Mouse (Mus musculus): ENCODE results near the gene 2810004N23Rik. TPM values are rescaled to one million over a fixed set of nuclear protein-coding genes. Genes with fewer than 3 reads are reported as not detected.

The 2810004N23Rik gene
- total RNA-seq, 2 experiments from 2014 or later: 32.1 to 33.6 TPM

DNA sequence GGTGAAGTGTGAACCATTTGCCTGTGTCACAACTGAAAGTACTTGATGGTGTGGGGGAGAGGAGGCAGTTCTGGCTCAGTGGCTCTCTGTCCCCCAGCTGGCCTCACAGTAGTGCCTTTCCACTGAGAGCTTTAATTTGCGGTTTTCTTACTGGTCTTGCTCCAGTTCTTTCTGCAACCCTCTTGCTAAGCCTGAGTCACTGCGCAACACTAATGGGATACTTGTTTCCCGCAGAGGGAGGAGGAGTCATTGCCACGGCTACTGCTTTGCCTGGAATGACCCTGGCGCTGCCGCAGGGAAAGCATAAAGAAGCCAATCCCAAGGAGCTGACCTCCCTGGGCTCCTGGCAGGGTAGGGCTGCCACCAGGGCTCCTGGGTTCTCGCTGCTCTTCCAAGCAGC lies 36.3 kb downstream of the 2810004N23Rik start:
- DNase-seq (ENCODE audit: low spot score): peak; percentile 50

DNA sequence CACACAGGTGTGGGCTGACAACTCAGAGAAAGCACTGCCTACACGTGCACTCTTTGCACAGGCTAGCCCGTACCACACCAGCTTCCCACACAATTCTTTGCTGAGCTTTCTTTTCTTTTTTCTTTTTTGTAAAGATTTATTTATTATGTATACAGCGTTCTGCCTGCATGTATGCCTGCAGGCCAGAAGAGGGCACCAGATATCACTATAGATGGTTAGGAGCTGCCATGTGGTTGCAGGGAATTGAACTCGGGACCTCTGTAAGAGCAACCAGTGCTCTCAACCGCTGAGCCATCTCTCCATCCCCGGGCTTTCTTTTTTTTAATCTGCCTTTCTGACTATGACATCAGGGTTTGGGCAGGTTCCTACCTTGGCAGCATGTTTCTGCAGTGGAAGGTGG lies 39.4 kb downstream of the 2810004N23Rik start:
- no peak for DNase-seq (ENCODE audit: low spot score)

DNA sequence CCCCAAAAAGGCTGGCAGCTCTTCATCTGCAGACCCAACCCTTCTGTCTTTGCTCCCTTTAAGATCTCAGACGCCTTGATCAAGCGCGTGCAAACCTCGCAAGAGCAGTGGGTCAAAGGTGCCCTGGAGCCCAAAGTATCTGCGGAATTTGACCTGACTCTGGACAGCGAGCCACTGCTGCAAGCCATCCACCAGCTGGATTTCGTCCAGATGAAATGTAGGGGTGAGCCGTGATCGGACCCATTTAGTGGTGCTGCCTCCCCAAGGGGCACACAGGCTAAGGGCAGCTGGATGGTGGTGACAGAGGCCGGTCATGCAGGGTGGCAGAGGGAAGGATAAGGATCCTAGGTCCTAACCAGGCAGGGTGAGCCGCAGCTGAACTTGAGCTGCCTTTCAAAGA lies 42.8 kb downstream of the 2810004N23Rik start:
- DNase-seq (ENCODE audit: low spot score): no peak

DNA sequence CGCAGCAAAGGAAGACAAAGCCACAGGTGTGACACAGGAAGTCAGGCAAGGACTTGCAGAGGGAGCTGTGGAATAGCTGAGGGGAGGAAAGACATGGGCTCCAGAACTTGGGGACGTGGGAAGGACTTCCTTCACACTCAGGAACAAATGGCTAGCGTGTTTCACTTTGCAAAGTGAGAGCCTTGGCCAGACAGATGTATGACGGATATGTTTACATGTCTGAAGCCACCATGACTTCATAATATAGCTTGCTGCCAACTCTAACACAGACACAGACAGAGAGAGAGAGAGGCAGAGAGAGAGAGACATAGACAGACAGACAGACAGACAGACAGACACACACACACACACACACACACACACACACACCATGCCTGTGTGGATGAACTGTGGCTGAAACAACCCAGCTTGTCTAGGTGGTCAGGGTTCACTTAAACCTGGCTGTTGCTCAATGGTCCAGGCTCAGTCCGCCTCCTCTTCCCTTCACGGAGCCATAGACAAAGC lies 43.3 kb downstream of the 2810004N23Rik start:
- DNase-seq (ENCODE audit: low spot score): no peak

DNA sequence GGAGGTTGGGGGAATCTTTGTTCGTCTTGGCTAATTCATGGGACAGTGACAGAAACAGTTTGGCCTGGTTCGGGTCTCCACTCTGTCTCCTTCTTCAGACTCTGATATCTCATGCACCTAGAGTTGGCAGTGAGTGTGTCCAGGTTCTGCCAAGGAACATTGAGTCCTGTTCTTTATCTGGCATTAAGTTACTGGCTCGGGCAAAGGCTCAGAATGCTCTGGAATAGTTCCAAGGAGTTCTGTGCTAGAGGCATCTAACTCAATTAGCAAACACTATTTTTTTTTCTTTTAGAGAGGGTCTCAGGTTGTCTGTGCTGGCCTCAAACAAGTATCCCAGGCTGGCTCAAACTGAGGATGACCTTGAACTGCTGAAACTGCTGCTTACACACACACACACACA lies 45.6 kb downstream of the 2810004N23Rik start:
- DNase-seq (ENCODE audit: low spot score): peak; percentile 82

DNA sequence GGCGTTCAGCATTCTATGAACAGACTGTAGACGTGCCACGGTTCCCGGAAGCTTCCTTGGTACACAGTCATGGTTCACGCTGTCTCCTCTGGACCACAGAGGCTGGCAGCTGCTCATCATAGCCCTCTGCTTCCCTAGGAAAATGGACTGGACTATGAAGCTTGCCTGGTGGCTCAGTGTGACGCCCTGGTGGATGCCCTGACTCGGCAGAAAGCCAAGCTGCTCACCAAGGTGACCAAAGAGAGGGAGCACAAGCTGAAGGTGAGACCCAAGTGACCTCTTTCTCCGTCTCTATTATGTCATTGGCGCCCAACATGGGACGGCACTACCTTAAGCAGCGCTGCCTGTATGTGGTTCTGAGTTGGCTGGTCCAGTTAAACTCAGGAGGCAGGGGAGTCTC lies 46.1 kb downstream of the 2810004N23Rik start:
- DNase-seq (ENCODE audit: low spot score): no peak

DNA sequence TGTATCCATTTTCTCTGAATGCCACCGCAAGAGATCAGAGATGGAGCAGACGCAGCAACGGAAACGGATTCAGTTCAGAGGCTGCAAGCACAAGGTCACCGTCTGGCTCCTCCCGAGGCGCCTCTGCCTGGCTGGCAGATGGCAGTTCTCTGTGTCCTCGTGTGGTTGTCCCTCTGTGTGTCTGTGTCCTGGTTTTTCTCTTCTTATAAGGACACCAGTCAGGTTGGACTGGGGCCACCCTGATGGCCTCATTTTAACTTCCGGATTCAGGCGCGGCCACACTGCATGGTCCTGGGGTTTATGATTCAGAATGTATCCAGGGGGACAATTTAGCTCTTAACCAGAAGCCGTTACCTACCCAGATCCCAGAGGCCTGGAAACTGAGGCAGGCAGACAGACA lies 47.0 kb downstream of the 2810004N23Rik start:
- DNase-seq (ENCODE audit: low spot score): no peak

DNA sequence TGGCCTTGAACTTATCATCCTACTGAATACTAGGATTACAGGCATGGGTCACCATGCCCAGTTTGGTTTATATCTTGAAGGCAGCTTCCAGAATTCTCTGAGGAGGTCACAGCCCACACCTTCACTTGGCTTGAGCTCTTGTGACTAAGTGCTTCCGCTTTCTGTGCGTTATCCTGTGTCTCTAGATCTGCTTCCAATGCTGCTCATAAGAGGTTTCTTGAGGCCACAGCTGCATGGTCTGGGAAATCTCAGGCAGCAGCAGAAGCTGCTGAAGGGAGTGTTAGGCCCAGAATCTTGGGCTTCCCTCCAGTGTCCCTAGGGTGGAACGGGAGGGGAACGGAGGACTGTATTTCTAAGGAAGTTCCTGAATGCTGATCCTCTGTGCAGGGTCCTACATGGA lies 49.6 kb downstream of the 2810004N23Rik start:
- no peak for DNase-seq (ENCODE audit: low spot score)

DNA sequence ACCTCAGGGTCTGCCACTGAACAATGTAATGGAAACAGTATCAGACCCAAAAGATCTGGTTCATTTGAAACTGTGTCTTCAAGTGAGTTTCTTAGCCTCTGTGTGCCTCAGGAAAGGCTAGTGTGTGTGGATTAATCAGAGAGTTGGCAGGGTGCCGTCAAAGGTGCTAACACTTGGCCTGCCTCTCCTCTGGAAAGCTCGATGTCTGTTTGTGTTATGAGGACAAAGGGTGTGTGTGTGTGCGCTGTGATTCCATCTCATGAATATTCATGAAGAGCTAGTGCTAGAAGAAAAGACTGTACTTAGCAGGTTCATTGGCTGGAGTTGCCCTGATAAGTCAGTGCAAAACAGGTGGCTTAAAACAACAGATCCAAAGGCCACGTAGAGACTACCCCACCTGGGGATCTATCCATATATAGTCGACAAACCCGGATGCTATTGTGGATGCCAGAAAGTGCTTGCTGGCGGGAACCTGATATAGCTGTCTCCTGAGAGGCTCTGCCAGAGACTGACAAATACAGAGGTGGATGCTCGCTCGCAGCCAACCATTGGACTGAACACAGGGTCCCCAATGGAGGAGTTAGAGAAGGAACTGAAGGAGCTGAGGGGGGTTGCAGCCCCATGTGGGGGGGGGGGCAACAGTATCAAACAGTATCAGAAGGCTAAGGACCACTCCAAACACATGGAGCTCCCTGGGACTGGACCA lies 52.1 kb downstream of the 2810004N23Rik start:
- DNase-seq (ENCODE audit: low spot score): no peak

DNA sequence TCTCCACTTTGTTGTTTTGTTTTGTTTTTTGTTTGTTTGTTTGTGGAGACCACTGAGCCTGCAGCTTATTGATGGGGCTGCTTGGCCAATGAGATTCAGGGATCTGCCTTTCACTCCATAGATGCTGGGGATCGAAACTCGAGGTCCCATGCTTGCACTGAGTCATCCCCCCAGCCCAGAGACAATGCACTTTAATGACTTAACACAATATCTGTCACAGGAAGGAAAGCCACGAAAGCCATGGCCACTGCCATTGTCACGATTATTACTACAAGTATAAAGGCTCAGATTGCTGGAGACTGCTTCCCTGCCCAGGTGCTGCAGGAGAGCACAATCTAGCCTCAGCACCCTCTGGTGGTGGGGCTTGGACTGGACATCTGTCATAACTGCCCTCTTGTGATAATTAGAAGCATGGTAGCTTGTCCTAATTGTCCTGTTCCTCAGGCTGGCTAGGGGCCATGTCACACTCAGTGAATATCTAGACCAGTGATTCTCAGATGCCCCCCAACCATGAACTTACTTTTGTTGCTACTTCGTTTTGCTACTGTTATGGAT lies 52.8 kb downstream of the 2810004N23Rik start:
- no peak for DNase-seq (ENCODE audit: low spot score)

DNA sequence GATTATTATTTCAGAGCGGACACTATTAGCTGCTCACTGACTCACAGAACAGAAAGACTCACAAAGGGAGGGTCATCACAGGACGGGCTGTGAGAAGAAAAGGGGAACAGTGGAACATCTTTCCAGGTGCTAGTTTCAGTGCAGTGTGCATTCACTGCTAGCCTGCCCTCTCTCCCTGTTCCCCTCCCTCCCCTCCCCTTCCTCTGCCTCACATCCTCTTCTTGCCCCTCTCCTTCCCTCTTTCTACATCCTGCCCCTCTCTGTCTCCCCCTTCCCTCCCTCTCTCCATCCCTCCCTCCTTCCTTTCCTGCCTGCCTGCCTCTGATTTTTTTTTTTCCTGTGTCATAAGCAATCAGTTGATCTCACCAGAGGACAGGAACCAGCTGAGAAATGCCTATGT lies 53.5 kb downstream of the 2810004N23Rik start:
- no peak for DNase-seq (ENCODE audit: low spot score)

DNA sequence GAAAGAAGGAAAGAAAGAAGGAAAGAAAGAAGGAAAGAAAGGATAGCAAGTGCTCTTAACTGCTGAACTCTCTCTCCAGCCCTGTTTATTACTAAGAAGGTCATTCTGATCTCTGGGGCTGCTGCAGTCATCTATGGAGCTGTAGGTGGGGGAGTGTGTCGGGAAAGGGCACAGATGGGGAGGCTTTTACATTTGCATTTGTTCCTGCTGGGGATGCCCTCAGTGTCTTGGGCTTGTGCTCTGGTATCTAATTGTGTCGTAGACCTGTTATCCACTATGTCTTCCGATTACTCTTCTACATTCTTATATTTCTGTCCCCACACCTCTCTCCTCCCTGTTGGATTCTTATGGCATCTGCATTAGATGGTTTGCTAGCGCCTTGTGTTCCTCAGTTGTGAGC lies 56.9 kb downstream of the 2810004N23Rik start:
- no peak for DNase-seq (ENCODE audit: low spot score)

DNA sequence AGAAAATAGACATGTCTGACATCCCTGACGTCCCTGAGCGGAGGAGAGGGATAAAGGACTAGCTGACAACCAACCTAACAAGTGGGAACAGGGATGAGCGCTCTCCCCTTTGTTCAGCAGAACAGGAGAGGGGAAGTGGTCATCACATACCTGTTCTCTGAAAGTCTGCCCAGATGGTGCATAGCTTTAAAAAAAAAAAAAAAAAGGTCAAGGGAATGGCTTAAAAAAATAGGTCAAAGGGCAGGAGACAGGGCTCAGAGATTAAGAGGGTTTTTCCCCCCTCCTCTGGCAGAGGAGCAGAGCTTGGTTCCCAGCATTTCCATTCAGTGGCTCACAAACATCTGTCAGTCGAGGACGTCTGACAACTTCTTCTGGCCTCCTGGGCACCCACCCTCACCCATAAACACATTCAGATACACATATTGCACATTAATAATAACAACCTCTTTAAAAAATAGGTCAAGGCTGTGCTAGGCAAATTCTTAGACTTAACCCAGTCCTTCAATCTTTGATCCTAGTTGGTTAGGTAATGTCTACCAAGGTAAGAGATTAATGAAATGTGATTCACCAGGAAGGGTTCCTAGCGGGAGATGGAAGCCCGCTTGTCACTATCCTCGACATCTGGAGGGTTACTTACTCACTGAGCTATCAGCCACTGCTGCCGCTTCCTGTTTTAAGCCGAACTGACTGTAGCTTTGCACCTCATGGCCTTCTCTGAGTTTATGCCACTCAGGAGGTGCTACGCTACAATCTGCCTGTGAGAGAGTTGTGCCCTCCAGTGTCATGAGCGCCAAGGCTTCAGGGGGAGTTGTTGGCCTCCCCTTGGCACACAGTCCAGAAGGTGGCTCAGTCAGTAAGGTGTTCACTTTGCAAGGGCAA lies 58.9 kb downstream of the 2810004N23Rik start:
- no peak for DNase-seq (ENCODE audit: low spot score)

DNA sequence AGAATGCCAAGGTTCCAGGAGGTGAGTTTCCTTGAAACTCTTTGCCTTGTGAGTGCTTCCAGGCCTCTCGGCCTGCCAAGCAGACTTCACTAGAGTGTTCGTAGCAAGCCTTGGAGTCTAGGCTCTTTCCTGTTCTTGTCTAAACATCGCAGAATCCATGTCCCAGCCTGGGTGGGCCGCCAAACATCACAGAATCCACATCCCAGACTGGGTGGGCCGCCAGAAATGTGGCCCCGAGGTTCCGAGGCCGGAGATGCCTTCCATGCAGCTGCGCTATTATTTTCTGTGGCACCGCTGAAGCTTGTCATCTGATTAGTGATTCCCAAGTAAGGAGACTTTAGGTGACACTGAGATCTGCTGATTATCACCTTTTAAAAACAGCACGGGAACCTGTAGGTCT lies 62.4 kb downstream of the 2810004N23Rik start:
- DNase-seq (ENCODE audit: low spot score): no peak

DNA sequence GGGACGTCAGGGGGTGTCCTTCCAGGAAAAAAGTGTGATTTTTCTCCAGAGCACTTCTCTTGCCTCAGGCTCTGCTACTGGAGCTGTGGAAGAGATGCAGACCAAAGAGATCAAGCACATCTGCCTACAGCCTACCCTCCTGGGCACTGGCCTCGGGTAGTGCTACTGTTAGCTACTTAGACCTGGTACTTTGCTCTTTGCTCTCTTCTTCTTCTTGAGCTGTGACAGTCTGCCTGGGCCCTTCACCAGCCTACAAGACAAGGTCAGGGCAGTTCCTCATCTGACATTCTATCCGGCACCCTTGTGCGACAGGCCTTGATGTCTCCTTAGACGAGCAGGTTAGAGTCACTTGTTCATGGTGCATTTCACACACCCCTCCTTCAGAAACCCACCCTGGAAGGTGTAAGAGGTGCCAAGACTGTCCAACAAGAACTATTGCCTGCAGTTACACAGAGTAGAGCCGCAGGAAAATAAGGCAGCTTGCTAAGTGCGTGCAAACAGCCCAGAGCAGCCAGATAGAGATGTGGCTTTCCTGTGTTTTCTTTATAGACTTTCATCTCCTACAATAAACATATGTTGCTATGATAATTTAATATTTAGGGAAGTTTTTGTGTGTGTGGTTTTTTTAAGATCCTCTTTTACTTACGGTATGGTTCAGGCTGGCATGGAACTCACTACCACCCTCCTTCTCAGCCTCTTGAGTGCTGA lies 67.0 kb downstream of the 2810004N23Rik start:
- DNase-seq (ENCODE audit: low spot score): no peak

DNA sequence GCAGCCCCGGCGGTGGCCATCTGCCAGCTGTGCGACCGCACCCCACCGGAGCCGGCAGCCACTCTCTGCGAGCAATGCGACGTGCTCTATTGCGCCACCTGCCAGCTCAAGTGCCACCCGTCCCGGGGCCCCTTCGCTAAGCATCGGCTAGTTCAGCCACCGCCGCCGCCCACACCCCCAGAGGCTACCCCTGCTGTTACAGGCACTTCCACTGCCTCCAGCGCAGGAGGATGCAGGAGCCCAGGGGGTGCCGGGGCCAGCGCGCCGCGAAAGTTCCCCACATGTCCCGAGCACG lies 68.5 kb downstream of the 2810004N23Rik start:
- DNase-seq (ENCODE audit: low spot score): no peak

DNA sequence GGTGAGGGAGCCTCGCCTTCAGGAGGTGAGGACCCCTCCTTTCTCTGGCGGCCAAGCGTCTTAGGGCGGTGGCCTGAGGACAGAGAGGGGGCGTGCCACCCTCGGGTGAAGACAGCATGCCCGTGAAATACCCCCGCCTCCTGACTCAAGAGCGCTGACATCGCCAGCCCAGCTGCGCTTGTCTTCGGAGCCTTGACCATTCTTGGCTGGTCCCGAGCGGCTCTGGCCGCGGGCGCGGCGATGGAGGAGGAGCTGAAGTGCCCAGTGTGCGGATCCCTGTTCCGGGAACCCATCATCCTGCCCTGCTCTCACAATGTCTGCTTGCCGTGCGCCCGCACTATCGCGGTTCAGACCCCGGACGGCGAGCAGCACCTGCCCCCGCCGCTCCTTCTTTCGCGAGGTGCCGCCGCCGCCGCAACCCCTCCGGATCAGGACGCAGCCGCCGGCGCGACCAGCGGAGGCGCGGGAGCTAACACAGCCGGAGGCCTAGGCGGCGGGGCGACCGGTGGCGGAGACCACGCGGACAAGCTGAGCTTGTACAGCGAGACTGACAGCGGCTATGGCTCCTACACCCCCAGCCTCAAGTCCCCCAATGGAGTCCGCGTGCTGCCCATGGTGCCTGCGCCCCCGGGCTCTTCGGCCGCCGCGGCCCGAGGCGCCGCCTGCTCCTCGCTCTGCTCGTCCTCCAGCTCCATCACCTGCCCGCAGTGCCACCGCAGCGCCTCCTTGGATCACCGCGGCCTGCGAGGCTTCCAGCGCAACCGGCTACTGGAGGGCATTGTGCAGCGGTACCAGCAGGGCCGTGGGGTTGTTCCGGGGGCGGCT lies 69.0 kb downstream of the 2810004N23Rik start:
- no peak for DNase-seq (ENCODE audit: low spot score)

DNA sequence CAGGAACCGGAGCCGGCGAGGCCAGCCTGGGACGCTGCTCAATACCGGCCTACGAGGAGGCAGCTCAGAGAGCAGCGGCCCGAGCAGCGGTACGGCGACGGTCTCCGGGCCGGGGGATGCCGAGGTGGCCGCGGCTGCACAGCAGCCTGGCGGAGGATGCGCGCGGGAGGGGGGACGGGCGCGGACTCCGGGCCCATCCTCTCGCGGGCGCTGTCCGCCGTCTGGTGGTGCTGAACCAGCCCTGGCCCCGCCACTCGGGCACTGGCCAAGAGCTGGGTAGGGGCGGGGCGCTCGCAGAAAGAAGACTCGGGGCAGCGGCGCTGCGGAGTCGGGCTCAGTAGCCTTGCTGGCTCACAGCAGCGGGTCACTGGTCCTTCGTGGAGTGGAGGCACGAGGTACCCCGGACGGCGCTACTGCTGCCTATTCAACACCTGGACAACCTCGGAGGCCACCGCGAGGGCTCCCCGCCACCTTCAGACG lies 69.7 kb downstream of the 2810004N23Rik start:
- peak; percentile 88 for DNase-seq (ENCODE audit: low spot score)

DNA sequence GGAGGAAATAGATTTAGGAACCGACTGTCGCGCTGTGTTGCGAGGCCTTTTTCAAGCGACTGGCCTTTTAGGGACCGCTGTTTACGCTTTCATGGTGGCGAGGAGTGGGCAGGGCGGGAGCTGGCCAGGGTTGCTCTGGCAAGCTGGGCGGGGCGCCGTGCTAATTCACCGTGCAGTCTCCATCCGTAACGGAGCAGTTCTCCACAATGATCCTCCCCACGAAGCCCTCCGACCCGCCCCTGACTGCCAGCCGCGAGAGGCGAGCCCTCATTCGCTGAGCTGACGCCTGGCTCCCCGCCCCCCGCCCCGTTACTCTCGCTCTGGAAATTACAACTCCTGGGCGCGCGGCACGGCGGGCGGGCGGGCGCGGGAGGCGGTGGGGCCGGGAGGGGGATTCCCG lies 70.2 kb downstream of the 2810004N23Rik start, which contains the start of gene Trim67:
Gene Trim67 (plus strand): TSS at position 385 of the 400 bp plus-strand sequence.
- DNase-seq (ENCODE audit: low spot score): no peak

DNA sequence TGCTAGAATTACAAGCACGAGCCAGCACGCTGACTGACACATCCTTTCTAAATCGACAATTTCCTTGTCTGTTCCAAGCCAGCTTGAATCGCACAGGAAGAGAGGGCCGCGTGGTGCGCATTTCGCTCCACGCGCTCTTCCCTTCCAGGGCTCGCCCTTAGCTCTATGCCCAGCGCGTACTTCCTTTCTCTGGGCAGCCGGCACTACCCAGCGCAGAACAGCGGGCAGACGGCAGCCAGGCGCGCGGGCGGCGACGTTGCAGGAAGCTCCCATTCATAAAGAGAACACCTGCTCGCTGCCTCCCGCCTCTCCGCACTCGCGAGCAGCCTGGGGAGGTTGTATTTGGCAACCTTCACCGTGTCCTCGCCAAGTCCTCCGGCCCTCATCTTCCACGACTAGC lies 70.7 kb downstream of the 2810004N23Rik start:
- no peak for DNase-seq (ENCODE audit: low spot score)

DNA sequence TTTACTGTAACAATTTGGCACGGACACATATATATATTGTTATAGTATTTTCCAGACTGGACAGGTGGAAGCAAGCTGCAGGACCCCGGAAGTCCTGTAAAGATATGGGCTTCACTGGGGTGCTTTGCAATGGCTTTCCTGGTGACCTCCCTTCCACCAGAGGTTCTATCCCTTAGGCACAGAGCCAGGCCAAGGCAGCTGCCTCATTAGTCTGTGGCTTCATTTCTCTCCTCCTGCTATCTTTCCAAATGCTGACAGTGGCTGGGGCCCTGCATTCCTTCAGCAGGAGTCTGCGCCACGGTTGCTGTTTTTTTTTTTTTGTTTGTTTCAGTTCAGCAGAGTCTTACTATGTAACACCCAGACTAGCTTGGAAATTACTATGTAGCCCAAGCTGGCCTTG lies 71.2 kb downstream of the 2810004N23Rik start:
- no peak for DNase-seq (ENCODE audit: low spot score)
